Mouse (Mus musculus) G1E-ER4 (cell line): ENCODE data around the gene Osbpl8. TPM values are rescaled to one million over a fixed set of nuclear protein-coding genes. Genes with fewer than 3 reads are reported as not detected.

Experiments used
- GATA1 ChIP-seq: IDR thresholded peaks from one replicate; pipeline ENCODE4 v1.8.0; 2012; ENCODE audit warnings: low read length, inconsistent platforms
- polyA plus RNA-seq: library from polyadenylated mRNA; stranded (reverse); fragments of >175 nt; gene quantifications from 2 replicates; pipeline ENCODE4 v1.2.3, GENCODE M21; 2012

The Osbpl8 gene
- polyA plus RNA-seq, 1 experiment, result 6.6 TPM

GRCm38 (mm10) chr10:111134412-111134957, 30.1 kb upstream of the Osbpl8 start:
- TF ChIP-seq GATA1, result no peak

- no peak for TF ChIP-seq GATA1
Observed at GRCm38 (mm10) chr10:111137905-111138304, 26.6 kb upstream of the Osbpl8 start.

DNA sequence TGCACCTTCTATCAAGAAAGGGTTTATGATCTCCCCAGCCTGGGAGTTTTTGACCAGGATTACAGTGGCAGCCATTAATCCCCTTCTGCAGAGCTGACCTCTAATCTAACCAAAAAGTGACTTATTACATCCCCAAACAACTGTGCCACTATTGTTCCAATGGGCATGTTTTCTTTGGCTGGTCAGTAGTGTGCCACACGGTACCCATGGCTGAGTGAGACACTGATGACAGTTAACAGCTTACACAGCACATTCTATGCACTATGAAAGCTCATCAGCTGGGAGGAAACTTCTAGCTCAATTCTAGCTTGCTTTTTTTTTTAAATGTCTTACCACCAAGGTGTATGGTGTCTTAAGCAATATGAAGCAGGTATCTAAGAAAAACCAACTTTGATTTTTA, 25.4 kb upstream of the Osbpl8 start:
- no peak for TF ChIP-seq GATA1

- no peak for TF ChIP-seq GATA1
Observed at GRCm38 (mm10) chr10:111139881-111140280, 24.7 kb upstream of the Osbpl8 start.

- no peak for TF ChIP-seq GATA1
Observed at GRCm38 (mm10) chr10:111144371-111144959, 20.1 kb upstream of the Osbpl8 start.

GRCm38 (mm10) chr10:111149761-111150160, 14.8 kb upstream of the Osbpl8 start:
- TF ChIP-seq GATA1, result no peak

GRCm38 (mm10) chr10:111155065-111155464, 9.5 kb upstream of the Osbpl8 start:
- no peak for TF ChIP-seq GATA1

GRCm38 (mm10) chr10:111155571-111155970, 9.0 kb upstream of the Osbpl8 start:
- no peak for TF ChIP-seq GATA1

GRCm38 (mm10) chr10:111156394-111157190, 8.0 kb upstream of the Osbpl8 start:
- no peak for TF ChIP-seq GATA1

DNA sequence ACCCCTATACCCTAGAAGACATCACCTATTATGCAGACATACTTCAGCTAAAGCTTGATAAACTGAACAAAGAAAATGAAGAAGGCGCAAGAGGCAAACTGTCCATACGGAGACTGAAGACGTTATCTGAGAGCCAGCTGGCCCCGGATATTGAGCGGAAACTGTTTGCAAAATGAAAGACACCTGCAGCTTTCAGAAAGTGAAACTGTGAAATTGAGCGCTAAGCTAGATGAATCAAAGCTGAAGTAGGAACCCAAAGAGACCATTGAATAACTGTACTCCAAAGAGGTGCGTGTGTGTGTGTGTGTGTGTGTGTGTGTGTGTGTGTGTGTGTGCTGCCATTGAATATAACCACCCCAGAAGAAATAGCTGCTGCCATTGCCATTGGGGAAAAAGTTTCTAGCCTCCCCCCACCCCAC, 7.3 kb upstream of the Osbpl8 start:
- no peak for TF ChIP-seq GATA1

- no peak for TF ChIP-seq GATA1
Observed at GRCm38 (mm10) chr10:111159789-111160522, 4.6 kb upstream of the Osbpl8 start.

DNA sequence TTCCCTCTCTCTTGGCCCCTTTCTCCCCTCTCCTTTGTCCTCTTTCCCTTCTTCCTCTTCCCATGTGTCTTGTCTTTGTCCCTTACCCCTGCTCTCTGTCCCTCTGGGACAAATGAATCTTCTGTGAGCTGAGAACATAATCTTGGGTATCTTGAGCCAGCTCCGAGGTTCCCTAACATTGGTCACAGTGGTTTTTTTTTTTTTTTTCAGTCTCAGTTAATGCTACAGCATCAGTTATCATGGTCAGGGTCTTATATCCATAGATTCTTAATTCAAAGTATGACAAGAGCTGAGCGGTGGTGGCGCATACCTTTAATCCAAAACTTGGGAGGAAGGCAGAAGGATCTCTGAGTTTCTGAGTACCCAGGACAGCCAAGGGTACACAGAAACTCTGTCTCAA, 4.0 kb upstream of the Osbpl8 start:
- TF ChIP-seq GATA1, result no peak

DNA sequence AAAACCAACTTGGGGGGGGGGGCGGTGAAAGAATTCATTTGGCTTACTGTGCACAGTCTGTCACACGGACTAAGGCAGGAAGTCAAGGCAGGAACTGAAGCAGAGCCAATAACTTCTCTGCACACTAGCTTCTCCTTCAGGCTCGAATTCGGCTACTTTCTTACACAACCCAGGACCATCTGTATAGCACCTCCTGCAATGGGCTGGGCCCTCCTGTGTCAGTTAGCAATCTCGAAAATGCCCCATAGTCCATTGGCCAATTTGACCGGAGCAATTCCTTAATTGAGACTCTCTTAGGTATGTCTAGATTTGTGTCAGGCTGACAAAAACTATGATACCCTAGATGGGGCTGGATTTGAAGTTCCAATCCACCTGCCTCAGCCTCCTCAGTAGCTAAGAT, 3.2 kb upstream of the Osbpl8 start:
- TF ChIP-seq GATA1, result no peak

GRCm38 (mm10) chr10:111163025-111163424, 1.5 kb upstream of the Osbpl8 start:
- TF ChIP-seq GATA1, result no peak

DNA sequence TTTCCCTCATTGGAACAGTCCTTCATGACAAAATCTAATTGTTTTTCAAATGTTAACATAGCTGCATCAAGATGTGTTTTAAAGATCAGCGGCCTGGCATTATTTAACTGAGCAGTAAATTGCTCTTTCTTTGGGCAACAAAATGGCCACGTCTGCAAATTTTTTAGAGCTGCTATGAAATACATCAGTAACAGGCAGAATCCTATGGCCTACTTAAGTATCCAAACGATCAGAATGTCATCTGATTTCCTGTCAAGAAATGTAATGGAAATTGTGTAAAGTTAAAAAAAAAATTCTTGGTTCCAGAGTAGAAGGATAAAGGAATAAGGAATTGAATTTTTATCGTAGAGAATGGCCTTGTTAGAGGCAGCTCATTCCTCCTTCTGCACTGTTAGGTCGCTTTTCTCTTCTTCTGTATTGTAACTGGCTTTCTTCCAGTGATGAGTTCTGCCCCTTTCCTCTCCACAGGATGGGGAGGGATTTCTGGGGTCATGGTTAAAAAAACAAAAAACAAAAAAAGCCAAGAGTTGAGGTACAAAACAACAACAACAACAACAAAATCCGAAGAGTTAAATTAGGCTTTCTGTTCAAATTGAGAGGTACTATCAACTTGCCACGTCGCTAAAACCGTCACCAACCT, 831 bp upstream of the Osbpl8 start:
- TF ChIP-seq GATA1, result no peak
